Comparison of ENCODE assay signal across 13 mouse cellular contexts in genomic region chr9:25075977-25076376, GRCm38 (mm10). TPM values are rescaled to one million over a fixed set of nuclear protein-coding genes. Genes with fewer than 3 reads are reported as not detected.
DNase-seq lines count a peak whose midpoint lies in the region; ATAC-seq lines count a peak whose summit lies in the region.
"Had no signal": no experiment of that assay in that cellular context is flagged by ENCODE, and none has a peak within 500 bp of the region (broad histone marks: within the 10 kb centered on the region; RNA-seq: fewer than 3 reads in every experiment).

No protein-coding gene starts in this region.

- 0 out of 2 replicates have a peak, but pooled peaks have one; percentile 18 for ATAC-seq in common myeloid progenitor, adult 5-6 weeks (replicated peaks; ENCODE audit: low read depth, poor library complexity, severe bottlenecking)
- ATAC-seq in hematopoietic stem cell, adult 5-6 weeks (replicated peaks in 1 of 2; ENCODE audit: insufficient read depth in 1 of 2, low FRiP score in 2 of 2, low TSS enrichment in 1 of 2, low read depth in 1 of 2, poor library complexity in 2 of 2, severe bottlenecking in 2 of 2) = peak; percentile 36 to 47; a peak in 2 of 4 replicates
- no peak for ATAC-seq in hindbrain, embryonic 11.5 days (ENCODE audit: low FRiP score)
- no peak for ATAC-seq in megakaryocyte-erythroid progenitor cell, adult 5-6 weeks (replicated peaks; ENCODE audit: low FRiP score, low TSS enrichment, poor library complexity, severe bottlenecking)

- no peak overlapping the region for H3K9ac ChIP-seq in hindbrain, embryonic 11.5 days (ENCODE audit: low read depth, low read length)

- no peak overlapping the region for H3K27ac ChIP-seq in hindbrain, embryonic 11.5 days (ENCODE audit: low read depth, low read length)

- no peaks in the 10 kb centered on the region for H3K9me3 ChIP-seq in hindbrain, embryonic 11.5 days (ENCODE audit: control insufficient read depth, low read length)

- no peaks in the 10 kb centered on the region for H3K27me3 ChIP-seq in hindbrain, embryonic 11.5 days (ENCODE audit: control insufficient read depth, insufficient read depth, low read length)

- H3K4me1 ChIP-seq in hindbrain, embryonic 11.5 days (replicated peaks; ENCODE audit: control insufficient read depth, insufficient read depth, low read length) = no peaks in the 10 kb centered on the region

- H3K4me3 ChIP-seq in hindbrain, embryonic 11.5 days (ENCODE audit: low read depth, low read length) = no peak overlapping the region

- H3K36me3 ChIP-seq in hindbrain, embryonic 11.5 days (ENCODE audit: control insufficient read depth, insufficient read depth, low read length) = no peaks in the 10 kb centered on the region

- peak; percentile 41 for DNase-seq in layer of hippocampus, adult 9-11 months
- no peak for DNase-seq in layer of hippocampus, postnatal 25 days (ENCODE audit: extremely low spot score in 1 of 2, low spot score in 1 of 2)
- peak; percentile 13 to 26 for DNase-seq in right cerebral cortex, postnatal 36 days (ENCODE audit: low spot score in 2 of 2)
- DNase-seq in thymus, postnatal 36 days = no peak
- no peak for DNase-seq in hindbrain, embryonic 11.5 days (ENCODE audit: low spot score)
- DNase-seq: cerebellum, adult 8-10 months had no signal

- no peak overlapping the region for H3K4me2 ChIP-seq in hindbrain, embryonic 11.5 days (replicated peaks; ENCODE audit: low read depth, low read length)

- WGBS in hindbrain, embryonic 11.5 days = 69% methylated on average over 3 of the region's 3 CpGs

RNA-seq across cellular contexts. Expression of gene Gm10181, which starts 13.2 kb away (rescaled TPM):
- not detected for total RNA-seq in layer of hippocampus, postnatal 25 days (2021)
- not detected in 2 replicates for total RNA-seq in common myeloid progenitor, adult 5-6 weeks (2017)
- not detected in 2 replicates for total RNA-seq in hematopoietic stem cell, adult 5-6 weeks (2017)
- polyA plus RNA-seq in hindbrain, embryonic 11.5 days (2014; fragmentation: Nextera tagmentation; extraction: Ambion mirVana) = not detected in 2 replicates
- total RNA-seq in megakaryocyte-erythroid progenitor cell, adult 5-6 weeks (2014; fragmentation: Nextera tagmentation) = not detected in 2 replicates
- total RNA-seq in megakaryocyte-erythroid progenitor cell, adult 5-6 weeks (2017) = not detected in 2 replicates
- total RNA-seq: left cerebral cortex, adult 8-10 months had no signal
- polyA plus RNA-seq: forebrain, embryonic 11.5 days; intestine, embryonic 14.5 days; stomach, embryonic 14.5 days had no signal

Comparison
In these comparisons a context has a peak if more than half of its experiments do, and no peak if none do; other contexts are left out.
1. DNase-seq: peak in layer of hippocampus, adult 9-11 months (single experiment) and right cerebral cortex, postnatal 36 days (2 of 2); none in layer of hippocampus, postnatal 25 days (0 of 2), thymus, postnatal 36 days (0 of 2) and hindbrain, embryonic 11.5 days (single experiment).
2. ATAC-seq: peak in common myeloid progenitor, adult 5-6 weeks (single experiment) and hematopoietic stem cell, adult 5-6 weeks (2 of 2); none in hindbrain, embryonic 11.5 days (single experiment) and megakaryocyte-erythroid progenitor cell, adult 5-6 weeks (single experiment).